Mouse (Mus musculus) hindbrain, embryonic 13.5 days (tissue): ENCODE measurements around the gene Sprtn. TPM values are rescaled to one million over a fixed set of nuclear protein-coding genes. Genes with fewer than 3 reads are reported as not detected.
A peak's percentile ranks its signal among the peaks of the same experiment; 100 is the strongest.

Experiments used
- ATAC-seq: fragments of 200-750 bp; cut with Nextera tagmentation; 2 replicates; pipeline ENCODE4 v1.8.0; 2017; ENCODE audit warnings: moderate TSS enrichment; ENCODE audit not compliant: low FRiP score
- H3K27ac ChIP-seq: fragments of 300-500 bp; sonication (generic); 2 replicates; pipeline ENCODE4 v1.5.1; 2015; ENCODE audit warnings: inconsistent platforms, mild to moderate bottlenecking, moderate library complexity
- H3K27me3 ChIP-seq: fragments of 300-500 bp; sonication (generic); 2 replicates; pipeline ENCODE4 v1.6.1; 2015; ENCODE audit warnings: mild to moderate bottlenecking, inconsistent platforms
- H3K36me3 ChIP-seq: fragments of 300-500 bp; sonication (generic); 2 replicates; pipeline ENCODE4 v1.6.1; 2015; ENCODE audit warnings: mild to moderate bottlenecking, inconsistent platforms
- H3K4me1 ChIP-seq: fragments of 300-500 bp; sonication (generic); replicated peaks from 2 replicates; pipeline ENCODE4 v1.6.1; 2015; ENCODE audit warnings: inconsistent platforms
- H3K4me2 ChIP-seq: fragments of 300-500 bp; sonication (generic); 2 replicates; pipeline ENCODE4 v1.6.1; 2015; ENCODE audit warnings: inconsistent platforms, mild to moderate bottlenecking, moderate library complexity
- H3K4me3 ChIP-seq: fragments of 300-500 bp; sonication (generic); 2 replicates; pipeline ENCODE4 v1.5.1; 2015; ENCODE audit warnings: mild to moderate bottlenecking, inconsistent platforms
- H3K9ac ChIP-seq: fragments of 300-500 bp; sonication (generic); 2 replicates; pipeline ENCODE4 v1.6.1; 2015; ENCODE audit warnings: mild to moderate bottlenecking, inconsistent platforms
- H3K9me3 ChIP-seq: fragments of 300-500 bp; sonication (generic); 2 replicates; pipeline ENCODE4 v1.6.1; 2016; ENCODE audit warnings: inconsistent platforms
- WGBS: fragments of 180-500 bp; shearing (Covaris S2); methylation state at CpG from one replicate; pipeline ENCODE4 v1.1.7; 2015; 5-methylcytosine and 5-hydroxymethylcytosine counted together
- polyA plus RNA-seq: library from polyadenylated mRNA; unstranded; fragments of >200 nt; fragmentation: Nextera tagmentation; extraction: Ambion mirVana; gene quantifications from 2 replicates; pipeline ENCODE4 v1.2.1, GENCODE M21; 2015

Sprtn gene
- polyA plus RNA-seq: 9.5 and 10.6 TPM in 2 replicates

DNA sequence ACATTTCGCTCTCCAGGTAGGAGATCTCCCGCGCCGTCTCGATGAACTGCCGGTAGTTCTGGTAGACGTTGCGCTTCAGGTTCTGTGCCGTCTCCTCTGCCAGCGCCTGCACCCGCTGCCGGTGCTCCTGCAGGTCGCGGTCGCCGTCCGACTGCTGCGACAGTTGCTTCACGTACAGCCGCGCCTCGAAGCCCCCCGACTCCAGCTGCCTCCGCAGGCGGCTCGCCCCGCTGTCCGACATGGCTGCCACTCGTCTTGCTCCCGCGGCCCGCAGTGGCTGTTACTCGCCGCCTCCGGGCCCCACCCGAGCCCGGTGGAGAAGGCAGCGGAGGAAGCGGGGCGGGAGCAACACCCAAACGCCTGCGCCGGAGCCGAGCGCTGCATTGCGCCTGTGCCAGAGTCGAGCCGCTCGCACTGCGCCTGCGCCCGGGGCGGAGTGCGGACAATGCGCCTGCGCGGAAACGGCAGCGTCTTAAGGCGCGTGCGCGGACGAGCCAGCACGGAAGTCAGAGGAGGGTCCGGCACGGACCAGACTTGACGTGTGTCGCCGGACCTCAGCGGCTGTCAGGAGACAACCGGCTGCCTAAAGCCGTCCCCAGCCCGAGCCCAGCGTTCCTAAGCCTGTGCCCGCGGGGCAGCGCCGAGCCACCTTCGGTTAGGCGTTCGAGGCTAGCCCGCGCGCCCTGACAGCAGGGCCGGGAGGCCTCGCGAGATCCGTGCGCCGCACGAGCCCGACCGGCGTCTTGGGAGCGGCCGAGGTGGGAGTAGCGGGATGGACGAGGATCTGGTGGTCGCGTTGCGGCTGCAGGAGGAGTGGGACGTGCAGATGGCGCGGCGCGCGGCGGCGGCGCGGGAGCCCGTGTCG lies at the start of gene Sprtn, which contains the start of gene Exoc8:
Gene Sprtn (plus strand): TSS at position 501 of the 865 bp plus-strand sequence.
Gene Exoc8 (minus strand): TSS at position 320 of the 865 bp plus-strand sequence.
- Histone ChIP-seq H3K9ac (peak within 1 kb of the TSS; percentile 95), H3K4me2 (peak within 1 kb of the TSS; percentile 98), H3K27ac (peak within 1 kb of the TSS; percentile 88), H3K27me3 (no peaks in the 10 kb centered on the region), H3K4me3 (peak within 1 kb of the TSS; percentile 97), H3K36me3 (peaks cover 53% of the 10 kb centered on the region), H3K9me3 (no peaks in the 10 kb centered on the region), H3K4me1 (peaks cover 55% of the 10 kb centered on the region)
- ATAC-seq: peak; percentile 88
- under 1% methylated on average over 107 of the region's 114 CpGs for WGBS

DNA sequence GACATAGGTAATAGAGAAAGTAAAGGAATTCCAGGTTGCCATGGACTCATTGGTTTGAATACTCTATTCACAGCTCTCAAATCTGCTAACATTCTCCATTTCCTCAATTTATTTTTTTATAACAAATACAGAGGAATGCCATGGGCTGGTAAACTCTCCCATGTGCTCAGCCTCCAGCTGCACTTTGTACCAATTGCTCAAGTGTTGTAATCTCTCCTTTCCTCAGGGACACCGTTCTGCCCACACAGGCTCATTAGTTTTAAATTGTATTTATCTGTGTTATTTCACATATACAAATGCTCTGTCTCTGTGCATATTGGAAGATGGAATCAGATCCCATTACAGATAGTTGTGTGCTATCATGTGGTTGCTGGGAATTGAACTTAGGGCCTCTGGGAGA lies 44.2 kb upstream of the Sprtn start:
- Histone ChIP-seq H3K27ac (no peak overlapping the region), H3K9ac (no peak overlapping the region), H3K27me3 (no peaks in the 10 kb centered on the region), H3K4me2 (no peak overlapping the region), H3K4me1 (no peaks in the 10 kb centered on the region), H3K36me3 (peaks cover 62% of the 10 kb centered on the region), H3K4me3 (no peak overlapping the region), H3K9me3 (peaks cover 25% of the 10 kb centered on the region)
- 93% methylated on average over 1 of the region's 1 CpGs for WGBS
- ATAC-seq: no peak

DNA sequence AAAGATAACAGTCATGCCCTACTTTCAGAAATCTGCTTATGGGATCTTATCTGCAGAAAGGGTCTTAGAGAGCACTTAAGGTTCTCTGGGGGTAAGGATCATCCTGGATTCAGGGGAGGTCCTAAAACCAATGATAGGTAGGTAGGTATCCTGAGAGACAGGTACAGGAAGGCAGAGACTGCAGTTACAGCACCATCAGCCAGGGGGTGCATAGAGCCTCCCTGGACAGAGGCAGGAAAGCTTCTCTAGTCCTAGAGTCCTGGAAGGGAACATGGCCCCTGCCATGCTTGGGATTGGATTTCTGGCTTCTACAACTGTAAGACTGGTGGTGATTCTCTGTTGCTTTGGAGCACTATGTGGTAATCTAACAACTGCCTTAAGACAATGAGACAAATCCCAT lies 38.2 kb upstream of the Sprtn start:
- no peak for ATAC-seq
- H3K4me3 ChIP-seq: no peak overlapping the region
- peaks cover 10% of the 10 kb centered on the region; the same call in 1 of the 2 replicates for H3K9me3 ChIP-seq
- H3K36me3 ChIP-seq: peaks cover 62% of the 10 kb centered on the region
- H3K27ac ChIP-seq: no peak overlapping the region
- H3K4me2 ChIP-seq: no peak overlapping the region
- no peaks in the 10 kb centered on the region for H3K27me3 ChIP-seq
- H3K9ac ChIP-seq: no peak overlapping the region
- H3K4me1 ChIP-seq: peaks cover 18% of the 10 kb centered on the region

DNA sequence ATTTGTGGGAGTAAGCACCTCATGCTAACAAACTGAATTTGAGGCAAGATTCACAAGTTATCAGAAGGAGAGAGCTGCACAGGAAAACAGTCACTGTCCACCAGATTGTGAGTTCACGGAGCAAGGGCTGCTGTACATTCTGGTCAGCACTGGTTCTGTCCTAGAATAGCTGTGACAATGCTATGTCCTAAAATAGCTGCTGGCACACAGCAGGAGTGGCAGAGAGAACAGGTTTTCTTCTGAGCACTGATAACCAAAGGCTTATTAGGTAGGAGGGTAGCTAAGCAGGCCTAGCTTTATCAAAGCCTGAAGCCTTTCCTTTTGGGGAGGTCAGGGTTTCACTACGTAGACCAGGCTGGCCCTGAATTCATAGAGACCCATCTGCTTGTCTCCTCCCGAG lies 37.5 kb upstream of the Sprtn start:
- no peak for ATAC-seq

DNA sequence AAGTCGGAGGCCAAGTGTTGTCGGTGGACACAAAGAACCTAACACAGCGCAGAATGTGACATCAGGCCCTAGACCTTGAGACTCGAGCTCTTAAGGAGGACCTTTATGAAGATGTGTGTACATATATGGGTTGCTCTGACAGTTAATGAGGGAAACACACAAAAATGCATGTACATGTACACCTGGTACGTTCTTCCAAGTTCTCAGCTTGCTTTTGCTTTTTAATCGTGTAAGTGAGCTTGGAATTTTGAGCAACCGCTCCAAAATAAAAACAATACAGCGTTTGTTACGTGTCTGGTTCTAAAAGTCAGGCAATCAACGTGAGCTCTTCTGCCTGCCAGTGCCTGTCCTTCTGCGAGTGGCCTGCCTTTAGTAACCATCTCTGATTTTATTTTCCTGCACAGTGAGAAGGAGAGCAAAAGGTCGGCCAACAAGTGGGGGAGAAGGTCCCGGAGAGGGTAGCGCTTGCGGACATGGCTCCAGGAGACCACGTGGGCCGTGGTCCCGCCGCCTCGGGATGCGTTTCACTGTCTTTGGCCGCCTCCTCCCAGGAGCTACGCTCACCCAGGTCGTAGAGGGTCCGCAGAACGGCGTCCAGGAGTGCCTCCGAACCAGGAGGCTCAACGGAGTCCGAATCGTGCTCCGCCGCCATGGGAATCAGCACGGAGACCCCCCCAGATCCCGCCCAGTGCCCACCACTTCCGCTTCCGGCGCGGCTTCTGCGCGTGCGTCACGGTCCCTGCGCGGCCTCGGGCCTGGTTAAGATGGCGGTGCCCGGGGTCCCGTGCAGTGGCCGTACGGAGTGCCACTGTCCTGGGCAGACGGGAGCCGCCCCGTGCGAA lies 35.1 kb upstream of the Sprtn start, which contains the start of the genes Gnpat and 2810004N23Rik:
Gene Gnpat (plus strand): TSS at position 713 of the 842 bp plus-strand sequence.
Gene 2810004N23Rik (minus strand): TSS at position 800 of the 842 bp plus-strand sequence.
- H3K9ac ChIP-seq: peak within 1 kb of the TSS; percentile 95
- peaks cover 33% of the 10 kb centered on the region for H3K4me1 ChIP-seq
- no peaks in the 10 kb centered on the region for H3K27me3 ChIP-seq
- H3K27ac ChIP-seq: peak within 1 kb of the TSS; percentile 95
- peaks cover 32% of the 10 kb centered on the region for H3K36me3 ChIP-seq
- peak; percentile 99 for ATAC-seq
- H3K9me3 ChIP-seq: no peaks in the 10 kb centered on the region
- peak within 1 kb of the TSS; percentile 86 for H3K4me2 ChIP-seq
- peak within 1 kb of the TSS; percentile 93 for H3K4me3 ChIP-seq
- WGBS: 1% methylated on average over 48 of the region's 55 CpGs

More for the DNA sequence above, 37.5 kb upstream of the Sprtn start:
- 94% methylated on average over 3 of the region's 3 CpGs for WGBS
- no peak overlapping the region for H3K4me3 ChIP-seq
- H3K4me2 ChIP-seq: no peak overlapping the region
- H3K36me3 ChIP-seq: peaks cover 55% of the 10 kb centered on the region
- peaks cover 3% of the 10 kb centered on the region; the same call in 1 of the 2 replicates for H3K9me3 ChIP-seq
- no peak overlapping the region for H3K27ac ChIP-seq
- no peaks in the 10 kb centered on the region for H3K27me3 ChIP-seq
- peaks cover 25% of the 10 kb centered on the region for H3K4me1 ChIP-seq
- no peak overlapping the region for H3K9ac ChIP-seq

DNA sequence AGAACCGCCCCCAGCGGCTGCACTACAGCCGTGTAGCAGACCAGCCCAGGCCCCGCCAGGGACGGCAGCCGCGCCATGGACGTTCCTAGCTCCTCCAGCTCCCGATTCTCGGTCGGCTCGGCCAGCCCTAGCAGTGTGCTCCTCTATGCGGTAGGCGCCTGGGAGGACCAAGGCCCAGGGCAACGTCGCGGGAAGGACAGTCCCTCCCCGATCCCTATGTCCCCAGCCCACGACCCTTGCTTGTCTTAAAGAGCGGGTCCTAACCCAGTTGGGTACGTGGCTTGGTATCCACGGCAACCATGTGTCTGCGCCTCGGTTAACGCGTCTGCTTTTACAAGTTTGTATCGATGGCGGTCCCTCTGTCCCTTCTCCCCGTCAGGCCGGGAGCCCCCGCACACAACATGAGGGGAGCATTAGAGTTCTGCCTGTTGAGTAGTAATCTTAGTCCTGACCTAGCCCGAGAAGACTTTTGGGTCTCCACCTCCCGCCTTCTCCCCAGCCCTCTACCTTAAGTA lies 34.5 kb upstream of the Sprtn start:
- no peaks in the 10 kb centered on the region for H3K9me3 ChIP-seq
- H3K4me1 ChIP-seq: peaks cover 34% of the 10 kb centered on the region
- ATAC-seq: peak; percentile 90
- H3K27ac ChIP-seq: peak overlapping the region; percentile 95
- peaks cover 25% of the 10 kb centered on the region for H3K36me3 ChIP-seq
- peak overlapping the region; percentile 95 for H3K9ac ChIP-seq
- peak overlapping the region; percentile 93 for H3K4me3 ChIP-seq
- peak overlapping the region; percentile 86 for H3K4me2 ChIP-seq
- H3K27me3 ChIP-seq: no peaks in the 10 kb centered on the region
- WGBS: 0% methylated on average over 32 of the region's 33 CpGs

DNA sequence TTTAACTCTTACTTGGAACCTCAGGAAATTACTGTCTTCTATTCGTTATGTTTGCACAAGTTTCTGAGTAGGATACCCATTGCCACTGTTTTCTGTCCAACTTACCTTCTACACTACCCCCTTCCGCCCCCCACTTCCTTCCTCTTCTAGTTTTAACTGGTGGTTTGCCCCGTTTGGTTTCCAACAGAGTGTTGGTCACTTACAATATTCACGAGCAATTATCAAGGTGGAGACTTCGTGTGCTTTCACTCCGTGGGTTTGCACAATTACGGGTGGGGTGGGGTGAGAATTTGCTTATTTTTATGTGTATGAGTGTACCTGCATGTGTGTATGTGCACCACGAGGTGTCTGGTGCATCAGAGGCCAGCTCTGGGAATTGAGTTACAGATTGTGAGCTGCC lies 34.0 kb upstream of the Sprtn start:
- peak overlapping the region; percentile 86 for H3K4me2 ChIP-seq
- peak overlapping the region; percentile 95; the same call in 1 of the 2 replicates for H3K27ac ChIP-seq
- 22% methylated on average over 8 of the region's 8 CpGs for WGBS
- ATAC-seq: no peak
- H3K9ac ChIP-seq: peak overlapping the region; percentile 95
- peaks cover 20% of the 10 kb centered on the region for H3K36me3 ChIP-seq
- no peaks in the 10 kb centered on the region for H3K27me3 ChIP-seq
- peak overlapping the region; percentile 93 for H3K4me3 ChIP-seq
- H3K4me1 ChIP-seq: peaks cover 34% of the 10 kb centered on the region
- H3K9me3 ChIP-seq: no peaks in the 10 kb centered on the region

DNA sequence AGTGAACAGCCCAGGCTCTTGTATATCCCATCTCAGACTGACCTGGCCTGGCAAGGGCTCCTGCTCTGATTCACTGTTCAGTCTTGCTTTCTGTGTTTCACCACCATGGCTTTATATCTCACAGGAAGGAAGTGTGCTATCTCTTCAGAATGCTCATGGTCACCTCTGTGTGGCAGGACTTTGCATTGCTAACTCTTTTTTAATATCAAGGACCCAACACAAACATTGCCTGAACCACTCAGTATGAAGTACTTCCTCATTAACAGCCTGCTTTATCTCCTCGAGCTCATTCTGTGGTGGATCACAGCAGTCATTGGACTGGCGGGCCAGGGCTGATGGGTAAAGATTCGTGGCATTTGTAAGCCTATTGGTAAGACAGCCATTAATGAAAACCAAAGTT lies 31.0 kb upstream of the Sprtn start:
- 89% methylated on average over 3 of the region's 3 CpGs for WGBS
- H3K4me2 ChIP-seq: no peak overlapping the region

DNA sequence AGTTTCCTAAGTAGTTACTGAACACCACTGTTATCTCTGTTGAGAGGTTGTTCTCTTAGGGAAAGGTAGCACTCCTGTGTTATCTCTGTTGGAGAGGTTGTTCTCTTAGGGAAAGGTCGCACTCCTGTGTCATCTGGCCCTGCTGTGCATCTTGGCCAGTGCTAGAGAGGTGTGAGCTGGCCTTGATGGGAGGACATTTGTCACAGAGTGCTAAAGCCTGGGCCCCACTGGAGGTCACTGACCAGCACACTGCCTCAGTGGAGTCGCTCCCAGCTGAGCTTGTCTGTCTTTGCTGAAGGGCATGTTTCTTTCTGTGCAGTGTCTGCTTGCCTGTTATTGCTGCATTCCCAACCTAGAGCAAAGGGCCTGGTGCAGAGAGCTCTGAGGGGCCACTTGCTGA lies 30.6 kb upstream of the Sprtn start:
- Histone ChIP-seq H3K36me3 (peaks cover 14% of the 10 kb centered on the region), H3K9me3 (no peaks in the 10 kb centered on the region), H3K4me1 (peaks cover 29% of the 10 kb centered on the region), H3K27me3 (no peaks in the 10 kb centered on the region), H3K4me3 (no peak overlapping the region), H3K4me2 (no peak overlapping the region), H3K9ac (no peak overlapping the region), H3K27ac (no peak overlapping the region)
- ATAC-seq: no peak
- 96% methylated on average over 2 of the region's 2 CpGs for WGBS

More for the DNA sequence above, 31.0 kb upstream of the Sprtn start:
- no peak overlapping the region for H3K4me3 ChIP-seq
- H3K27ac ChIP-seq: no peak overlapping the region
- peaks cover 33% of the 10 kb centered on the region for H3K4me1 ChIP-seq
- no peak overlapping the region for H3K9ac ChIP-seq
- no peaks in the 10 kb centered on the region for H3K27me3 ChIP-seq
- ATAC-seq: no peak
- peaks cover 10% of the 10 kb centered on the region for H3K36me3 ChIP-seq
- H3K9me3 ChIP-seq: no peaks in the 10 kb centered on the region

DNA sequence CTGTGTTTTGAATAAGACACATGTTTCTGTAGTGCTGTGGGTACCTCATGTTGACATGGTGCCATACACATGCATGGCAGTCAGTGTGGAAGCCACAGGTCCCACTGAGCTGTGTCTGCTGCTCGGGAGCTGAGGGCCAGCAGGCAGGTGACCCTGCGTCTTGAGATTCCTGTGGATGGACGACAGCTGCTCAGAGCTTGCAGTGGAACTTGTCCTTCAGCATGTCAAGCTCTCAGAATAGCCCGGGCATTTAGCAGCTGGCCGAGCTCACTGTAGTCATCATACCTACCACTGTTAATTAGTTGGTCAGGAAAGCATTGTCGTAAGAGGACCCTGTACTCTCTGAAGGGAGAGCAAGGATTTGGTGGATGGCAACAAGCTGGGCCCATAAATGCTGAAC lies 28.0 kb upstream of the Sprtn start:
- no peak for ATAC-seq
- H3K4me1 ChIP-seq: peaks cover 13% of the 10 kb centered on the region
- H3K27me3 ChIP-seq: no peaks in the 10 kb centered on the region
- H3K9ac ChIP-seq: no peak overlapping the region
- 95% methylated on average over 6 of the region's 6 CpGs for WGBS
- peaks cover 40% of the 10 kb centered on the region for H3K36me3 ChIP-seq
- H3K4me3 ChIP-seq: no peak overlapping the region
- no peak overlapping the region for H3K27ac ChIP-seq
- H3K9me3 ChIP-seq: no peaks in the 10 kb centered on the region
- no peak overlapping the region for H3K4me2 ChIP-seq

DNA sequence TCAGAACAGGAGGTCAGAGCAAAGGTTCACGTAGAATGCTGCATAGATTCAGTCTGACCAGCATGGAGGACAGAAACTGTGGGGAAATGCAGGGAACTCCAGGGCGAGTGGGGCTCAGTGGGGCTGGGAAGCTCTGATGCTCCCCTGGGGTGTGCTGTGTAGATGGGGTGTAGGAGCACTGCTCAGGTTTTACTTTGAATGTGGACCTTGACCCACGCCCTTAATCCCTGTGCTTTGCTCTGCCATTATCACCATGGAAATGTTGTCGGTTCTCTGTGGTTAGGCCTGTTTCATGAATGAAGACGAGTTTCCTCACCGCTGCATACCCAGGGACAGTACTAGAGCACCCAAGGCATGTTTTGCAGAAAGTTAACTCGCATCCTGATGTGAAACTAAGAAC lies 26.2 kb upstream of the Sprtn start:
- Histone ChIP-seq H3K36me3 (peaks cover 58% of the 10 kb centered on the region), H3K27ac (no peak overlapping the region), H3K9ac (no peak overlapping the region), H3K27me3 (no peaks in the 10 kb centered on the region), H3K4me2 (no peak overlapping the region), H3K4me3 (no peak overlapping the region), H3K4me1 (peaks cover 5% of the 10 kb centered on the region; the same call in 1 of the 2 replicates), H3K9me3 (no peaks in the 10 kb centered on the region)
- no peak for ATAC-seq
- WGBS: 95% methylated on average over 7 of the region's 7 CpGs

DNA sequence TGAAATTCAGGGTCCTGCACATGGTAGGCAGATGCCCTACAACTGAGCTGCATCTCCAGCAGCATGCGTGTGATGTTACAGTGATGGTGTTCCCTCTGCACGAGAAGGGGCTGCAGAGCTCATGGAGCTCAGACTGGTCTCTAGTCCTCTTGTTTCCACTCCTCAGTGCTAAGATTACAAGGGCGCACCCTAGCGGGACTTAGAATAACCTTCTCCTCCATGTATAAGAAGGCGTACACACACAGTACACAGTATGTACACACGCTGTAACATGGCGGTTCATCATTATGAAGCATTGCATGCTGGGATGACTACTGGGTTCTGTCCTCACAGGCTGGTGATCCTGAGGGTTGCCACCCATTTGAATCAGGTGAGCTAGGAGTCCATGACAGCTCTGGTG lies 25.6 kb upstream of the Sprtn start:
- WGBS: 96% methylated on average over 7 of the region's 7 CpGs
- Histone ChIP-seq H3K4me2 (no peak overlapping the region), H3K36me3 (peaks cover 64% of the 10 kb centered on the region), H3K4me1 (peaks cover 5% of the 10 kb centered on the region; the same call in 1 of the 2 replicates), H3K27ac (no peak overlapping the region), H3K27me3 (no peaks in the 10 kb centered on the region), H3K9me3 (no peaks in the 10 kb centered on the region), H3K4me3 (no peak overlapping the region), H3K9ac (no peak overlapping the region)
- ATAC-seq: no peak
